8 mouse cellular contexts compared by ENCODE assay signal in genomic region chr13:43773965-43774566, GRCm38 (mm10). TPM values are rescaled to one million over a fixed set of nuclear protein-coding genes. Genes with fewer than 3 reads are reported as not detected.
DNase-seq lines count a peak whose midpoint lies in the region; ATAC-seq and TF ChIP-seq lines count a peak whose summit lies in the region.

No protein-coding gene starts in this region.

- H3K4me3 ChIP-seq in heart, adult 2 months, result no peak overlapping the region
- no peak overlapping the region for H3K4me3 ChIP-seq in heart, embryonic 10.5 days
- no peak overlapping the region for H3K4me3 ChIP-seq in midbrain, embryonic 15.5 days
- no peak overlapping the region for H3K4me3 ChIP-seq in limb, embryonic 10.5 days

- TF ChIP-seq CTCF in heart, adult 2 months (IDR thresholded peaks at IDR 0.05), result no peak
- TF ChIP-seq CTCF in Patski (IDR thresholded peaks at IDR 0.05), result no peak

- POLR2A ChIA-PET in Patski (lab: Charles Lee), result no interaction called here

- no peak overlapping the region for H3K9ac ChIP-seq in heart, adult 2 months (ENCODE audit: low read depth, low read length)
- H3K9ac ChIP-seq in midbrain, embryonic 15.5 days, result no peak overlapping the region

- peak; percentile 60 to 61 for DNase-seq in heart, adult 2 months
- no peak for DNase-seq in heart, embryonic 10.5 days (ENCODE audit: low spot score)
- DNase-seq in Patski (ENCODE audit: low read depth, low spot score), result peak; percentile 89
- DNase-seq in heart, adult 8-10 months (ENCODE audit: low spot score), result peak; percentile 68
- peak; percentile 59 to 74 for DNase-seq in kidney, postnatal 36 days
- no peak for DNase-seq in ovary, postnatal 10 days (ENCODE audit: low spot score)
- DNase-seq in limb, embryonic 10.5 days (ENCODE audit: low spot score), result no peak

- no peaks in the 10 kb centered on the region for H3K9me3 ChIP-seq in heart, embryonic 10.5 days
- H3K9me3 ChIP-seq in midbrain, embryonic 15.5 days, result no peaks in the 10 kb centered on the region
- H3K9me3 ChIP-seq in limb, embryonic 10.5 days (replicated peaks), result no peaks in the 10 kb centered on the region

- CTCF ChIA-PET in Patski (lab: Charles Lee), result no interaction called here

- no peak for TF ChIP-seq POLR2A in heart, adult 2 months (IDR thresholded peaks at IDR 0.05; ENCODE audit: insufficient read depth, low read depth, low read length)

- no peaks in the 10 kb centered on the region for H3K36me3 ChIP-seq in heart, adult 2 months (ENCODE audit: control insufficient read depth, insufficient read depth, low read length)
- no peaks in the 10 kb centered on the region for H3K36me3 ChIP-seq in heart, embryonic 10.5 days
- no peaks in the 10 kb centered on the region for H3K36me3 ChIP-seq in midbrain, embryonic 15.5 days (replicated peaks)
- no peaks in the 10 kb centered on the region for H3K36me3 ChIP-seq in limb, embryonic 10.5 days

- H3K27me3 ChIP-seq in heart, adult 2 months (ENCODE audit: control insufficient read depth, insufficient read depth, low read length), result no peaks in the 10 kb centered on the region
- no peaks in the 10 kb centered on the region for H3K27me3 ChIP-seq in heart, embryonic 10.5 days (ENCODE audit: insufficient read depth, poor library complexity, severe bottlenecking)
- no peaks in the 10 kb centered on the region for H3K27me3 ChIP-seq in Patski
- H3K27me3 ChIP-seq in midbrain, embryonic 15.5 days (replicated peaks), result no peaks in the 10 kb centered on the region
- H3K27me3 ChIP-seq in limb, embryonic 10.5 days (ENCODE audit: low read depth, poor library complexity, severe bottlenecking), result 0 out of 2 replicates have a peak, but pooled peaks cover 7% of the 10 kb centered on the region

- no peak overlapping the region for H3K27ac ChIP-seq in heart, adult 2 months
- no peak overlapping the region for H3K27ac ChIP-seq in heart, embryonic 10.5 days
- H3K27ac ChIP-seq in midbrain, embryonic 15.5 days, result no peak overlapping the region
- H3K27ac ChIP-seq in limb, embryonic 10.5 days, result no peak overlapping the region

- H3K79me2 ChIP-seq in heart, adult 2 months (replicated peaks; ENCODE audit: control insufficient read depth, insufficient read depth, low read length), result no peaks in the 10 kb centered on the region

- peak; percentile 46 for ATAC-seq in Patski
- ATAC-seq in midbrain, embryonic 15.5 days (replicated peaks), result peak; percentile 72

- in situ Hi-C loops in Patski (cut with MboI; ENCODE audit: low pct_unique_long_range_greater_than_20kb), result loop anchor here (10.0 kb wide), 1 partner anchor 311 kb away; no protein-coding TSS in a partner anchor

- no peak overlapping the region for H3K4me2 ChIP-seq in midbrain, embryonic 15.5 days

- TF ChIP-seq EP300 in heart, adult 2 months (IDR thresholded peaks at IDR 0.05; ENCODE audit: insufficient read depth, low read depth, low read length), result no peak

- 38% methylated on average over 15 of the region's 15 CpGs for WGBS in heart, adult 2 months
- 70% methylated on average over 15 of the region's 15 CpGs for WGBS in heart, embryonic 10.5 days
- WGBS in midbrain, embryonic 15.5 days, result 41% methylated on average over 15 of the region's 15 CpGs
- WGBS in limb, embryonic 10.5 days, result 79% methylated on average over 15 of the region's 15 CpGs

- peaks cover 5% of the 10 kb centered on the region for H3K4me1 ChIP-seq in heart, adult 2 months (ENCODE audit: control insufficient read depth, insufficient read depth, low read length)
- H3K4me1 ChIP-seq in heart, embryonic 10.5 days, result peaks cover 15% of the 10 kb centered on the region
- H3K4me1 ChIP-seq in midbrain, embryonic 15.5 days, result peaks cover 11% of the 10 kb centered on the region; the same call in 1 of the 2 replicates
- peaks cover 10% of the 10 kb centered on the region; the same call in 1 of the 2 replicates for H3K4me1 ChIP-seq in limb, embryonic 10.5 days

- intact Hi-C loops in heart, adult 2 months (cut with DNase I), result no loop called here

RNA-seq across cellular contexts. Expression of gene Cd83, which starts 10.5 kb away (rescaled TPM):
- total RNA-seq in heart, adult 2 months (2021), result 1 to 10 TPM; 2.4 to 2.8 TPM
- 3.2 and 4.3 TPM in 2 replicates for polyA plus RNA-seq in heart, adult 2 months (2012; rRNA removed)
- polyA plus RNA-seq in heart, embryonic 10.5 days (2016; fragmentation: Nextera tagmentation; extraction: Ambion mirVana), result 1.3 and 3.0 TPM in 2 replicates
- not detected for polyA plus RNA-seq in Patski (2021)
- total RNA-seq in heart, adult 8-10 months (2022), result 1 to 10 TPM; 1.9 to 2.5 (median 2.2) TPM
- polyA plus RNA-seq in midbrain, embryonic 15.5 days (2015; fragmentation: Nextera tagmentation; extraction: Ambion mirVana), result 20.3 and 20.4 TPM in 2 replicates
- 4.2 and 5.0 TPM in 2 replicates for polyA plus RNA-seq in limb, embryonic 10.5 days (2016; fragmentation: Nextera tagmentation; extraction: Ambion mirVana)

Comparison
In these comparisons a context has a peak if more than half of its experiments do, and no peak if none do; other contexts are left out.
1. DNase-seq: peak in heart, adult 2 months (2 of 2), Patski (single experiment), heart, adult 8-10 months (single experiment) and kidney, postnatal 36 days (2 of 2); none in heart, embryonic 10.5 days (single experiment), ovary, postnatal 10 days (single experiment) and limb, embryonic 10.5 days (single experiment).